Mouse (Mus musculus) lung, adult 18-20 months (tissue): ENCODE measurements around the gene AW549877.

Source experiments
- DNase-seq, 2 experiments: peaks; one replicate each; pipeline ENCODE4 v3.0.0; 2022; ENCODE audit warnings: mixed read lengths in 2 of 2

AW549877 gene

GRCm38 (mm10) chr15:3995448-3996266, at the start of gene AW549877:
Gene AW549877, minus strand, starts transcription at chr15:3995744.
- DNase-seq: peak; percentile 99

GRCm38 (mm10) chr15:4043032-4043471, 47.5 kb upstream of the AW549877 start:
- no peak for DNase-seq

- no peak for DNase-seq
These were observed 46.9 kb upstream of the AW549877 start for GRCm38 (mm10) chr15:4042423-4042822.

DNA sequence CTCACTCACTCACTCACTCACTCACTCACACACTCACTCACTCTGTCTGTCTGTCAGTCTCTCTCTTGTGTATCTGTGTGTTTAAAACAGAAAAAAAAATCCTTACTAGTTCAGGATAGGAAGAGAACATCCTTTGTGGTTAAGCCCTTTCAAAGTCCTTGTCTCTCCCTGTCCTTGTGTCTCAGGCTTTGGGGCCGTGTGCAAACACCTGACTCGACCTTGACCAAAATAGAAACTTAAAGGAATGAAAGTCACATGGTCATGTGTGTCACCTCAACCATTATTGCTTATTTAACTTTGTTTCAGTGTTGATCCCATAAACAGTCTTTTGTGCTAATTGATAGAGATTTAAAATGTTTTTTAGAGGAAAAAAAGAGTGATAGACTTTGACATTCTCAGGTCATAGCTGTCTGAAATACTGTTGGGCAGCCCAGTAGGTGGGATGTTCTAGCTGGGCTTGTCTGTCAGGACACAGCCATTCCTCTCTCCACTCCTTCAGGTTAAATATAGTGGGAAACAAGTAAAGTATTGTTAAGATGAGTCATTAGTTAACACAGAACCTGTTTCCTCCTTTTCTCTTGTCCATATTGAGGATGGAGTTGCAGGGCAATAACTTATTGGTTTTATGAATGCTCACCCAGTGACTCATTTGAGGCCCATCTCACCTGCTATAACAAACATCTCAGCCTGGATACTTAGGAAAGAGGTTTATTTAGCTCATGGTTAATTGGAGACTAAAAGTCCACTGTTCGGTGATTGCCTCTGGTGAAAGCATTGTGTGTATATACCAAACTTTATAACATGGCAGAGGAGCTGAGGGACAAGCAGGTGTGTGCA, 37.8 kb upstream of the AW549877 start:
- no peak for DNase-seq

GRCm38 (mm10) chr15:4028960-4029359, 33.4 kb upstream of the AW549877 start:
- no peak for DNase-seq

DNA sequence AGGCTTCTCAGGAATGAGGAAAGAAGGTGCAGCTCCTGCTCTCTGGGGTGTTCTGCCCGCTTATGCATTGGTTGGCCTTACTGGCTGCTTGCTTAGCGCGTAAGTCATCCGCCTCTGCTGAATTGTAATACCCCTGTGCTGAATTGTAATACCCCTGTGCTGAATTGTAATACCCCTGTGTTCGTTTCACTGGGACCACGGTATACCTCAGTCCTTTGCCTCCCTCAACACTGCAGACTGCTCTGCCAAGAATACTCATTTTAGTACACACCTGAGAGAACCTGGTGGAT, 32.8 kb upstream of the AW549877 start:
- no peak for DNase-seq

GRCm38 (mm10) chr15:4027671-4028410, 32.3 kb upstream of the AW549877 start:
- DNase-seq: no peak

DNA sequence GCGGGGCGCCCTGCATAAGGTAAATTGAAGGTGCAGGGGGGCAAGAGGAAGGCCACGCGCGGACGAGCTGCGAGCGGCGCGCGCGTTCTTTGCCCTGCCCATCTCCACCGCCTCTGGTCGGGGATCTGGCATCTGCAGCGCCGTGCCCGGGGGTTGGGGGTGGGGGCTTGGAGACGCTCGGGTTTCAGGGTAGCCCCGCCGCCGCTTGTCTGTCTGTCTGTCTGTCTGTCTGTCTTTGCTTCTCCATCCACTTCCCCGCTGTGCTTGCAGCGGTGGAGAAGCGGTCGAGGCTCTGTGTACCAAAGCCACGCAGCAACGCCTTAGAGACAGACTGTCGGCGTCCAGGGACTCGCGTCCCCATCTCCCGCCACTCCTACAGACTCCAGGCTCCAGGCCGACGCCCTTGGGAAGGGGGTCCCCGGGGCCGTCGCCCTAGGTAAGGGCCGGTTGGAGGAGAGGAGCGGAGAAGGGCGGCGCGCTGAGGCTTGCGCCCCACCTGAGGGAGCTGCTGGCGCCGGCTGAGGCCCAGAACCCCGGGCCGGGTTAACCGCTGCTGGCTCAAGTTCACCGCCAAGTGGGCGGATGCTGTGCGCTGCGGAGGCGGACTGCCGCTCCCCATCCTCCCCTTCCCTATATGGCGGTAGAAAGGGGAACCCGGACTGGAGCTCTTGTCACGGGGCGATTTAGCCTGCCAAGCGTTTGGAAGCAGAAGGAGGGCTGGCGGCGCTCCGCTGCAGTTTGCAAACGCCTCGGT, 31.5 kb upstream of the AW549877 start:
- peak; percentile 89 to 91 for DNase-seq

DNA sequence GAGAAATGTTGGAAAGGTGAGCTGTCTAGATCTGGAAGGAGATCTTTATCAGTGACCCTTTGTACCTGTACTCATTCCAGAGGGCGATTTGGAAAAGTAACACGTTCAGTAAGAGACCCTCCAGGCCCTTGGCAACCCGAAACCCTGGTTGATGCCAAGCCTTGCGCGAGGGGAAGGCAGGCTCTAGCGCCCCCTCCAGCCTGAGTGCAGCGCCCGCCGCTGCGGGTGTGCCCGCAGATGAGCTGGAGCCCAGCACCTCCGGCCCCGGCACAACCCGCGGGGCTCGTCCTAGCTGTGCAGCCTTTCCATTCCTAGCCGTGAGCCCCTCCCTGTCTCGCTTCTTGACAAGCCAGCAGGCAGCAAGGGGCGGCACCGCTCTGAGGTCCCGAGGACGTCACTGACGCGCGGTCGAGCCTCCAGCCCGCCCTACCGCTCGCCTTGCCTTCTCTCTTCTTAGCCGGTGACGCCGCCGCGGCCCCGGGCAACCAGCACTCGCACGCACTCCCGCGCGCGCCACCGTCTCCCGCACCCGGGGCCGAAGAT, 30.8 kb upstream of the AW549877 start, which contains the start of gene Oxct1:
Gene Oxct1 (plus strand): TSS at position 153 of the 543 bp plus-strand sequence.
- DNase-seq: peak; percentile 92 to 94

- peak in 1 of 2 experiments; percentile 11 for DNase-seq
These were observed 30.0 kb upstream of the AW549877 start for GRCm38 (mm10) chr15:4025508-4025904.

DNA sequence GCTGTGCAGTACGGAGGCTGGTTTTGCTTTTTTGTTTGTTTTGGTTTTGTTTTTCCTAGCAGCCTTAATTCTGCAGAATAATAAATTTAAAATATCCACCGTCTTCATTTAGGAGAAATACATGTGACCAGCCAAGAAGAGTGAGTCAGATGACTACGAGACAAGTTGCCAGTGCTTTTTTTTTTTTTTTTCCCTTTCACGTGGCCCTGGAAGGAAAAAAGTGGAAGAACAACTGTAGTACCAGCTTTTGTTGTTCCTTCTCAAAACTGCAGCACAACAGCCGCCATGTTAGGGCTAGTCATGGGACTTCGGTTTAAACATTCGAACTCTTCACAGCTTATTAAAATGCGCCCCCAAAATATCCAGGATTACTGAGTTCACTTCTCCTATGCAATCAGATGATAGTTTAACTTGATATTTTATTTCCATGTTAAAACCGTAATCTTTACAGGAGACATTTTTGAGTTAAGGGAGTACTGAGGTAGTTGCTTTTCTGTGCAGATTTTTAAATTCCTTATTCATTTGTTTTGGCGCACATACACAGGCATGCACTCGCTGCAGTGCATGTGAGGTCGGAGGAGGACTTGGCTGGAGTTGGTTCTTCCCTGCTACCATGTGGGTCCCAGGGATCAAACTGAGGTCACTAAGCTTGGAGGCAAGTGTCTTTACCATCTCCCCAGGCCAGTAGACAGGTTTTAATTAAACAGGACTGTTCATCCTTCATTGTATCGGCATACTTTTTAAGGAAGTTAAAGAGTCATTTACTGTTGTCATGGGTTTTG, 29.4 kb upstream of the AW549877 start:
- no peak for DNase-seq

DNA sequence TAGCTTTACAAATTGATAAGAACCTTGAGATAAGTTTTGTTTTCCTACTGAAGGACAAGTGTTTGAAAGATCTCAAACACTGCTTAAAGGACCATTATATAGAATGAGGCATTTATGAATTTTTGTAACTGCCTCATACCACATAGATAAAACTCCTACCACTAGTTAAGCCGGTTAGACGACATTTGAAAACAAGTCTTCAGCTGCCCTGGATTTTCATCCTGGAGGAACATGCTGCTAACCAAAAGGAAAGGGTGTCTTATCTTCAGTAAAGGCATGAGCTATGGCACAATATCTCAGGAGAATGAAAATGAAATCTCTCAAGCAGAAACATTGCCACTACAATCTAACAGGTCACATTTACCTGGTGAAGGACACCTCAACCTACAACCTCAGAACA, 28.2 kb upstream of the AW549877 start:
- DNase-seq: no peak

DNA sequence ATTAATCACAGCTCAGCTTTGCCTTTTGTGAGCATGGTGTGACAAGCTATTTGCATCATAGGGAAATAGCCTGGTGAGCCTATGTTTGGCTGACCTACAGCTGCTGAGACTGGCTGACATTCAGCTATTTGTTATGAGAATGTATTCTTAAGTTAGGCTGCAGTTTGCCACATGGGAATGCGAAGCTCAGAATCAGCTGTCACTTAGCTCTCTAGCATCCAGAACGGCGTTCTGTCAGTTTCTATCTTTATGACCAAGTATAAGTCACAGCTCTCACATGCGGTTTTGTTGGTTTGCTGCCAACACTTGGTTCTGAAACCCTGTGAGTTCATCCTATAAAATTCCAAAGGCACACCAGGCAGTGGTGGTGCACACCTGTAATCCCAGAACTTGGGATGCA, 25.2 kb upstream of the AW549877 start:
- no peak for DNase-seq

- no peak for DNase-seq
These were observed 18.3 kb upstream of the AW549877 start for GRCm38 (mm10) chr15:4013873-4014272.

- no peak for DNase-seq
These were observed 5.0 kb upstream of the AW549877 start for GRCm38 (mm10) chr15:4000536-4000935.

DNA sequence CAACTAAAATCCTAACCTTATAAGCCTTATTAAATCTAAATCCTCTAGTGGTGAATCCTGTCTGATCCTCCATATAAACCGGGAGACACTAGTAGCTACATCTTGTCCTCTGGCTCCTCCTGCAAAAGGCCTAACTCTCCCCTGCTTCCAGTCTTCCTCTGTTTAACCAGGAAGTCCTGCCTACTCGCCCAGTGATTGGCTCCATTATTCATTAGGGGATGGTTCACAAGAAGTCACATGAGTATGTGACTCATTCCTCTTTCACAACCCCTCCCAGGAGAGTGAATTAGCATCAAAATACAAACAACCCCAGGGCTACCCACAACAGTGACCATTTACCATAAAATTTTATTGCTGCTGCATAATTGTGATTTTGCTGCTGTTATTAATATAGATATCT, 3.6 kb upstream of the AW549877 start:
- DNase-seq: no peak

DNA sequence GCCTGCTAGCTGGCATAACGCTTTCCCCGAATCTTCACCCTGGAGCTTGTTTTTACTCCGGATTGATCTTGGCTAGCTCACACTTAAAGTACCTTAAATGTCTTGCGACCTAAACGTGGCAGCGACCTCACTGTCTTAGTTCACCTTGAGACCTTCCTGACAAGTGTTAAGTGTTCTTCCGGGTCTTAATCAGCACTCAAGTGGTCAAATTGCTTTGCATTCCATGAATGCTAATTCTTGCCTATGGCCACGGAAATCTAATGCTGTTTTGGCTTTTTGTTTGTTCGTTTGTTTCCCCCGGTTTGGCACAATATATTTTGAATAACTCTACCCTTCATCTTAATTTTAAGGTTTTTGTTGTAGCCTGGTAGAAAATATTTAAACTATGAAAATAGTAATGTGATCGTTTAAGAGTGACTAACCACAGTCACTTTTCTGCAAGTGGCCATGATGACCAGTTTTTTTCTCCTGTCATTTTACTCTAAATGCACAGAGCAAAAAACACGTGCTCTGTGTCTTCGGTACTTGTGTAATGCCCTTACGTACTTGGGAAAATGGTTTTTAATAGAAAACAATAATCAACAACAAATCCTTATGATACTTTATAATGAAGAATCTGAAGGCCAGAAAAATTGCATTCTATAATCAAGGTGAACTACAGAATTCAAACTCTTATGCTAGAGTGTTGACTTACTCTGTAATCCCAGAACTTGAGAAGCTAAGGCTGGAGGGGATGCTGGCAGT, 895 bp upstream of the AW549877 start:
- no peak for DNase-seq

DNA sequence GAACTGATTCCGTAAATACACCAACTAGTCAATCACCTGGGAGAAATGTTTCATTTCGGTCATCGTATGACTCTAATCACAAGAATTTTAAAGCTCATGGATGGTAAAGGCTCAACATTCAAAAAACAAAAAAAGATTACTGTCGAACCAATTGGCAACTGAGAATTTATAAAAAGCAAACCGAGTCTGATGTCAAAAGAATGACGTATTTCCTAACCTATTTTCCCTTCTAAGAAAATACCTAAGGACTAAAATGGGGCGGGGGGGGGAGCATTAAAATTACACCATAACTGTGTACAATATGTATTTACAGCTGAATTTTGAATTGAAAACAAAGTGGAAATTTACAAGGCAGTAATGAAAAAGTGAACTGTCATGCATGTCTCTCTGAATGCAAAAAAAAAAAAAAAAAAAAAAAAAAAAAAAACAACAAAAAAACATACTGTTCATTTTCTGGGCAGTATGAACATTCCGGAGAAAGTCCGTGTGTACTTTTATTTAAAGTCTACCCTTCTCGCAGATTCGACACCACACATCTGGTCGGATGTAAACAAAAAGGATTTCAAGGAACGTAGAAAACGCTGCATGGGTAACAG, 594 bp downstream of the AW549877 start:
- no peak for DNase-seq

DNA sequence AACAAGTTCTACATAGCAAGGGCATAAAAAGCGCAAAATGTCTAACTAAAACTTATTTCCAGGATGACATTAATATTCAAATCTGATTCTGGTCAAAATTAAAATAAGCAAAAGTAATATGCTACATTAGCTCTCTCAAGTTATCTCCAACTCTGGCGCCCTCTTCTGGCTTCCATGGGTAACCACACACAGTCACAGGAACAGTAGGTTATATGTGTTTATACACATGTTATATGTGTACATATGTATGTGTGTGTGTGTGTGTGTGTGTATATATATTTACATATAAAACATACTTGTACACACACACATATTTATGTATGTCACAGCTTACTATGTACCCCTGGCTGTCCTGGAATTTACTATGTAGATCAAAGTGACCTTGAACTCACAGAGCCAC, 7.6 kb downstream of the AW549877 start:
- peak; percentile 17 to 24 for DNase-seq

DNA sequence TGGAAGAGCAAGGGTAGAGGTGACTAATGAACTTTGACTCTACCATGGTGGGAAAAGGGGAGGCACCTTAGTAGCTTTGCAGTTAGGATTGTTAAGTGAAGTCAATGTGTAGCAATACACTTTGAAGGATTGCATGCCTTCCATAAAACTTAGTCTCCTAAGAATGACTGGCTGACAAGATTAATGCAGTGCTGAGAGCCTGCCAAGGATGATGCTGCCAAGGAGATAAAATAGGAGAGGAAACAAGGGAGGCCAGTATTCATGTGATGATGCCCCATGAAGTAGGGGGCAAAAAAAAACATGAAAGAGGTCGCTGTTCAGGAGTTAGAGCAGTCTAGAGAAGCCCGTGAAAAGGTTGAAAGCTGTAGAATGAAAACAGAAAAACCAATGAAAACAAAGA, 10.7 kb downstream of the AW549877 start:
- DNase-seq: no peak
